Comparison of ENCODE assay signal across 21 mouse cellular contexts in genomic region chr15:10969439-10969838, GRCm38 (mm10). TPM values are rescaled to one million over a fixed set of nuclear protein-coding genes. Genes with fewer than 3 reads are reported as not detected.
DNase-seq lines count a peak whose midpoint lies in the region; ATAC-seq and TF ChIP-seq lines count a peak whose summit lies in the region.
"Had no signal": no experiment of that assay in that cellular context is flagged by ENCODE, and none has a peak within 500 bp of the region (broad histone marks: within the 10 kb centered on the region; RNA-seq: fewer than 3 reads in every experiment).

No protein-coding gene starts in this region.

- 0 out of 2 replicates have a peak, but pooled peaks cover 3% of the 10 kb centered on the region for H3K4me1 ChIP-seq in intestine, embryonic 16.5 days (ENCODE audit: control insufficient read depth, insufficient read depth, low read length)
- no peaks in the 10 kb centered on the region for H3K4me1 ChIP-seq in intestine, postnatal 0 days (replicated peaks; ENCODE audit: control insufficient read depth, insufficient read depth, low read length)
- H3K4me1 ChIP-seq in heart, embryonic 10.5 days = no peaks in the 10 kb centered on the region
- H3K4me1 ChIP-seq: embryonic facial prominence, embryonic 10.5 days; embryonic facial prominence, embryonic 12.5 days; forebrain, embryonic 13.5 days; forebrain, embryonic 15.5 days had no signal

- H3K4me2 ChIP-seq in intestine, embryonic 16.5 days (ENCODE audit: low read depth, low read length) = no peak overlapping the region
- no peak overlapping the region for H3K4me2 ChIP-seq in intestine, postnatal 0 days (replicated peaks; ENCODE audit: low read depth)
- H3K4me2 ChIP-seq in myocyte (ENCODE audit: low read depth) = peak overlapping the region; percentile 71
- H3K4me2 ChIP-seq: embryonic facial prominence, embryonic 12.5 days; forebrain, embryonic 13.5 days; forebrain, embryonic 15.5 days had no signal

- no peak for DNase-seq in heart, embryonic 10.5 days (ENCODE audit: low spot score)
- DNase-seq: adrenal gland, adult 8-10 months; adrenal gland, postnatal 14 days; adrenal gland, postnatal 36 days; cerebellum, adult 11-12 months; cerebellum, adult 2 months; cerebellum, adult 9-10 months; cerebellum, postnatal 10 days; cerebellum, postnatal 25 days; forebrain, postnatal 0 days had no signal

- H3K36me3 ChIP-seq in intestine, embryonic 16.5 days (ENCODE audit: control insufficient read depth, insufficient read depth, low read length) = no peaks in the 10 kb centered on the region
- no peaks in the 10 kb centered on the region for H3K36me3 ChIP-seq in intestine, postnatal 0 days (ENCODE audit: control insufficient read depth, insufficient read depth)
- no peaks in the 10 kb centered on the region for H3K36me3 ChIP-seq in myocyte (ENCODE audit: control insufficient read depth, insufficient read depth)
- no peaks in the 10 kb centered on the region for H3K36me3 ChIP-seq in heart, embryonic 10.5 days
- H3K36me3 ChIP-seq: embryonic facial prominence, embryonic 10.5 days; embryonic facial prominence, embryonic 12.5 days; forebrain, embryonic 15.5 days had no signal

- no peak overlapping the region for H3K9ac ChIP-seq in intestine, embryonic 16.5 days (ENCODE audit: low read depth, low read length)
- no peak overlapping the region for H3K9ac ChIP-seq in intestine, postnatal 0 days (ENCODE audit: low read depth, low read length)
- H3K9ac ChIP-seq: embryonic facial prominence, embryonic 12.5 days; forebrain, embryonic 13.5 days; forebrain, embryonic 15.5 days; forebrain, postnatal 0 days had no signal

- 72% methylated on average over 3 of the region's 3 CpGs for WGBS in intestine, embryonic 16.5 days
- WGBS in intestine, postnatal 0 days = 55% methylated on average over 3 of the region's 3 CpGs
- 73% methylated on average over 3 of the region's 3 CpGs for WGBS in heart, embryonic 10.5 days

- peak; percentile 56; the same call in 1 of the 2 replicates for ATAC-seq in intestine, embryonic 16.5 days
- no peak for ATAC-seq in intestine, postnatal 0 days
- ATAC-seq in inflammation-experienced regulatory T-cells, adult 6 months = no peak
- ATAC-seq: activated CD4-positive, CD25-positive, alpha-beta regulatory T cell, adult 4 months; forebrain, embryonic 13.5 days; forebrain, embryonic 15.5 days; forebrain, postnatal 0 days; Patski had no signal

- no peaks in the 10 kb centered on the region for H3K79me2 ChIP-seq in myocyte (ENCODE audit: control insufficient read depth, insufficient read depth)

- no peak for TF ChIP-seq POLR2A in myocyte (IDR thresholded peaks at IDR 0.05; ENCODE audit: insufficient read length, low read depth)

- H3K9me3 ChIP-seq in intestine, embryonic 16.5 days (ENCODE audit: control insufficient read depth, low read length) = no peaks in the 10 kb centered on the region
- no peaks in the 10 kb centered on the region for H3K9me3 ChIP-seq in intestine, postnatal 0 days (ENCODE audit: control insufficient read depth)
- H3K9me3 ChIP-seq in heart, embryonic 10.5 days = no peaks in the 10 kb centered on the region
- H3K9me3 ChIP-seq: embryonic facial prominence, embryonic 10.5 days; embryonic facial prominence, embryonic 12.5 days; forebrain, embryonic 13.5 days; forebrain, embryonic 15.5 days had no signal

- no peak for TF ChIP-seq CTCF in intestine, postnatal 0 days (IDR thresholded peaks at IDR 0.05; ENCODE audit: low read depth)

- H3K27ac ChIP-seq in intestine, embryonic 16.5 days (ENCODE audit: low read length) = no peak overlapping the region
- no peak overlapping the region for H3K27ac ChIP-seq in intestine, postnatal 0 days (ENCODE audit: low read depth, low read length)
- H3K27ac ChIP-seq in heart, embryonic 10.5 days = no peak overlapping the region
- H3K27ac ChIP-seq: embryonic facial prominence, embryonic 10.5 days; embryonic facial prominence, embryonic 12.5 days; forebrain, embryonic 13.5 days; forebrain, embryonic 15.5 days had no signal

- no peak overlapping the region for H3ac ChIP-seq in myocyte (ENCODE audit: control insufficient read depth, insufficient read length)

- no peaks in the 10 kb centered on the region for H3K27me3 ChIP-seq in intestine, embryonic 16.5 days (replicated peaks; ENCODE audit: control insufficient read depth, insufficient read depth, low read length)
- H3K27me3 ChIP-seq in intestine, postnatal 0 days (replicated peaks; ENCODE audit: control insufficient read depth, insufficient read depth, low read length) = no peaks in the 10 kb centered on the region
- no peaks in the 10 kb centered on the region for H3K27me3 ChIP-seq in myocyte (ENCODE audit: control insufficient read depth, insufficient read depth, insufficient read length)
- no peaks in the 10 kb centered on the region for H3K27me3 ChIP-seq in heart, embryonic 10.5 days (ENCODE audit: insufficient read depth, poor library complexity, severe bottlenecking)
- H3K27me3 ChIP-seq: embryonic facial prominence, embryonic 12.5 days; forebrain, embryonic 13.5 days; forebrain, embryonic 15.5 days; Patski had no signal

- H3K4me3 ChIP-seq in intestine, embryonic 16.5 days (ENCODE audit: low read length) = no peak overlapping the region
- H3K4me3 ChIP-seq in intestine, postnatal 0 days (ENCODE audit: low read depth, low read length) = no peak overlapping the region
- no peak overlapping the region for H3K4me3 ChIP-seq in myocyte
- H3K4me3 ChIP-seq in heart, embryonic 10.5 days = no peak overlapping the region
- H3K4me3 ChIP-seq: embryonic facial prominence, embryonic 10.5 days; embryonic facial prominence, embryonic 12.5 days; forebrain, embryonic 13.5 days; forebrain, embryonic 15.5 days had no signal

TF ChIP-seq in myocyte, 11 proteins besides CTCF, POLR2A, EP300 and RAD21:
- TF ChIP-seq REST (IDR thresholded peaks at IDR 0.05; ENCODE audit: insufficient read depth, insufficient read length) (no peak), MYOD1 (IDR thresholded peaks at IDR 0.05; ENCODE audit: control insufficient read depth in 1 of 3, insufficient read length in 2 of 3, low read depth in 2 of 3) (peak in 2 of 3 experiments; percentile 14 to 54), MAX (IDR thresholded peaks at IDR 0.05; ENCODE audit: low read depth) (no peak), TCF3 (IDR thresholded peaks at IDR 0.05; ENCODE audit: insufficient read length, low read depth) (no peak), CEBPB (IDR thresholded peaks at IDR 0.05; ENCODE audit: insufficient read depth, poor library complexity, severe bottlenecking) (no peak), TCF12 (IDR thresholded peaks at IDR 0.05; ENCODE audit: insufficient read depth, poor library complexity, severe bottlenecking) (no peak), SRF (IDR thresholded peaks at IDR 0.05; ENCODE audit: control insufficient read depth, insufficient read length, low read depth) (no peak), MYOG (IDR thresholded peaks at IDR 0.05; ENCODE audit: control insufficient read depth in 1 of 3, insufficient read depth in 1 of 3, insufficient read length in 2 of 3, low read depth in 2 of 3) (peak in 2 of 3 experiments; percentile 7 to 51)

RNA-seq across cellular contexts. Expression of gene Amacr, which starts 12.1 kb away (rescaled TPM):
- polyA plus RNA-seq in intestine, embryonic 16.5 days (2015; fragmentation: Nextera tagmentation; extraction: Ambion mirVana) = 27.1 and 29.4 TPM in 2 replicates
- 17.7 and 18.1 TPM in 2 replicates for polyA plus RNA-seq in intestine, postnatal 0 days (2015; fragmentation: Nextera tagmentation; extraction: Ambion mirVana)
- polyA plus RNA-seq in myocyte (2012; fragmentation: generic; extraction: Trizol) = 61.7 TPM
- 1 to 10 TPM; 3.0 to 4.3 (median 3.2) TPM for polyA plus RNA-seq in inflammation-experienced regulatory T-cells, adult 6 months (2017; shearing (Covaris generic))
- polyA plus RNA-seq in heart, embryonic 10.5 days (2016; fragmentation: Nextera tagmentation; extraction: Ambion mirVana) = 14.2 and 17.9 TPM in 2 replicates

RNA-seq across cellular contexts. Expression of gene C1qtnf3, which starts 17.3 kb away (rescaled TPM):
- 2.2 and 2.7 TPM in 2 replicates for polyA plus RNA-seq in intestine, embryonic 16.5 days (2015; fragmentation: Nextera tagmentation; extraction: Ambion mirVana)
- 7.2 and 7.9 TPM in 2 replicates for polyA plus RNA-seq in intestine, postnatal 0 days (2015; fragmentation: Nextera tagmentation; extraction: Ambion mirVana)
- polyA plus RNA-seq in myocyte (2012; fragmentation: generic; extraction: Trizol) = 77.5 TPM
- polyA plus RNA-seq in inflammation-experienced regulatory T-cells, adult 6 months (2017; shearing (Covaris generic)) = under 1 TPM in 1 of 3 experiments, not detected in 2; 0.24 TPM
- 0.12 and 0.77 TPM in 2 replicates for polyA plus RNA-seq in heart, embryonic 10.5 days (2016; fragmentation: Nextera tagmentation; extraction: Ambion mirVana)
- polyA plus RNA-seq: activated CD4-positive, CD25-positive, alpha-beta regulatory T cell, adult 4 months had no signal

RNA-seq across cellular contexts. Expression of gene Slc45a2, which starts 31.1 kb away (rescaled TPM):
- polyA plus RNA-seq in intestine, embryonic 16.5 days (2015; fragmentation: Nextera tagmentation; extraction: Ambion mirVana) = not detected in 2 replicates
- not detected in 2 replicates for polyA plus RNA-seq in intestine, postnatal 0 days (2015; fragmentation: Nextera tagmentation; extraction: Ambion mirVana)
- not detected for polyA plus RNA-seq in myocyte (2012; fragmentation: generic; extraction: Trizol)
- polyA plus RNA-seq in inflammation-experienced regulatory T-cells, adult 6 months (2017; shearing (Covaris generic)) = not detected
- polyA plus RNA-seq in heart, embryonic 10.5 days (2016; fragmentation: Nextera tagmentation; extraction: Ambion mirVana) = 0.16 TPM in 1 of 2 replicates, not detected in the other
- polyA plus RNA-seq: activated CD4-positive, CD25-positive, alpha-beta regulatory T cell, adult 4 months; C2C12; forebrain, embryonic 13.5 days; forebrain, embryonic 15.5 days; Patski had no signal
